Mouse (Mus musculus) ES-Bruce4 (cell line): ENCODE data around the gene Sult1a1. TPM values are rescaled to one million over a fixed set of nuclear protein-coding genes. Genes with fewer than 3 reads are reported as not detected.

Source experiments
- H3K27ac ChIP-seq: 2 replicates; pipeline ENCODE4 v1.5.1; 2012; ENCODE audit warnings: low read length, inconsistent platforms; ENCODE audit not compliant: insufficient read depth
- H3K27me3 ChIP-seq: 2 replicates; pipeline ENCODE4 v1.6.1; 2012; ENCODE audit warnings: mild to moderate bottlenecking, low read length, inconsistent platforms; ENCODE audit not compliant: control insufficient read depth, poor library complexity, insufficient read depth, severe bottlenecking
- H3K36me3 ChIP-seq: 2 replicates; pipeline ENCODE4 v1.6.1; 2012; ENCODE audit warnings: inconsistent platforms, mild to moderate bottlenecking, low read length, moderate library complexity; ENCODE audit not compliant: control insufficient read depth, poor library complexity, insufficient read depth, severe bottlenecking
- H3K4me1 ChIP-seq: one replicate; pipeline ENCODE4 v1.8.1; 2011; ENCODE audit warnings: low read length; ENCODE audit not compliant: control insufficient read depth, insufficient read depth
- H3K4me3 ChIP-seq: 2 replicates; pipeline ENCODE4 v1.5.1; 2011; ENCODE audit warnings: low read depth, mild to moderate bottlenecking, low read length
- H3K9ac ChIP-seq: 2 replicates; pipeline ENCODE4 v1.6.1; 2012; ENCODE audit warnings: low read depth, mild to moderate bottlenecking, inconsistent platforms; ENCODE audit not compliant: poor library complexity, severe bottlenecking
- H3K9me3 ChIP-seq: replicated peaks from 2 replicates; pipeline ENCODE4 v1.6.1; 2012; ENCODE audit warnings: mild to moderate bottlenecking, low read length, inconsistent platforms; ENCODE audit not compliant: control insufficient read depth, poor library complexity, insufficient read depth, severe bottlenecking
- CTCF ChIP-seq: IDR thresholded peaks from one replicate; pipeline ENCODE4 v1.8.1; 2011; ENCODE audit warnings: low read depth, low read length
- EP300 ChIP-seq: IDR thresholded peaks from 2 replicates; pipeline ENCODE4 v1.6.1; 2011; ENCODE audit warnings: low read depth, low read length; ENCODE audit not compliant: insufficient read depth
- POLR2A ChIP-seq: IDR thresholded peaks from one replicate; pipeline ENCODE4 v1.8.1; 2011; ENCODE audit warnings: low read length; ENCODE audit not compliant: insufficient read depth
- polyA plus RNA-seq: library from polyadenylated mRNA; stranded (reverse); fragments of >200 nt; gene quantifications from 2 replicates; pipeline ENCODE4 v1.2.4, GENCODE M21; 2011; ENCODE audit warnings: low read depth; ENCODE audit not compliant: missing spikeins, insufficient read depth, insufficient read length

Gene Sult1a1
- polyA plus RNA-seq: not detected in 2 replicates

DNA sequence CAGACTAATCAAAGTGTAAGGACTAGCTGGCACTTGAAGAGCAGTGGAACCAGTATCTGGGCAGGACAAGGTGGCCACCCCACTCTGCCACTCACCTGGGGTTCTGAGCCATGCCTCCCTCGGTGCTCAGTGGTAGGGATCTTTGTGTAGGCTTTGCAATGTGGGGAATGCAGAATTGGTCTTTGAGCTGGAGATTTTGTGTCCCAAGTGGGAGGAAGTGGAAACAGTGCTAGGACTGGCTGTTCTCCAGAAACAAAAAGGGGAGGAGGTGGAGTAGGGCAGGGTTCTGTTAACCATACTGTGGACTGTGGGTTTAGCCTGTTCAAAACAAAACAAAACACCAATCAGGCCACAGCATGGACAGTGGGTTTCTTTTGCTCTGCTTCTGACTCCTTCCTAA is at the start of gene Sult1a1:
Gene Sult1a1 (minus strand): TSS at position 226 of the 400 bp plus-strand sequence.
- Histone ChIP-seq H3K27ac (no peak within 1 kb of the TSS), H3K27me3 (no peaks in the 10 kb centered on the region), H3K9ac (no peak within 1 kb of the TSS), H3K9me3 (no peaks in the 10 kb centered on the region), H3K4me3 (no peak within 1 kb of the TSS), H3K4me1 (no peaks in the 10 kb centered on the region), H3K36me3 (peaks cover 9% of the 10 kb centered on the region; the same call in 1 of the 2 replicates)
- TF ChIP-seq EP300 (no peak), POLR2A (no peak), CTCF (no peak)

DNA sequence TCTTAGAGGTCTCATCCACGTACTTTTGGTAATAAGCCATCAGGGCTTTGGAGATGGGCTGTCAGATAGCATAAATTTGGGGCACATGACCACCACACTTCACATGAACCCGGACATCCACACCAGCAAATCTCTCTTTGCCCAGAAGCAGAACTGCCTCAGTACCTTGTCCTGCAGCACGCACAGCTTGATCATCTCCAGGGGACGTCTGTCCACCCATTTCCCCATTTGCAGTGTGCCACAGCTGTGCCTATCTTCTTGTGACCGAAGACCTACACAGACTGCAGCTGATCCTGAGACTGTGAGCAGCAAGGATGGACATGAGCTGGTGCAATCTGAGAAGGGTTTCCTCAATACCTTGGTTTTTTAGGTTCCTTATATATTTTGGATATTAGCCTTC is 49.4 kb upstream of the Sult1a1 start:
- H3K27me3 ChIP-seq: no peaks in the 10 kb centered on the region
- H3K4me1 ChIP-seq: no peaks in the 10 kb centered on the region
- TF ChIP-seq CTCF (no peak), EP300 (no peak), POLR2A (no peak)
- H3K9me3 ChIP-seq: no peaks in the 10 kb centered on the region; the same call in 1 of the 2 replicates
- no peak overlapping the region for H3K9ac ChIP-seq
- no peaks in the 10 kb centered on the region for H3K36me3 ChIP-seq
- no peak overlapping the region for H3K27ac ChIP-seq
- no peak overlapping the region for H3K4me3 ChIP-seq

DNA sequence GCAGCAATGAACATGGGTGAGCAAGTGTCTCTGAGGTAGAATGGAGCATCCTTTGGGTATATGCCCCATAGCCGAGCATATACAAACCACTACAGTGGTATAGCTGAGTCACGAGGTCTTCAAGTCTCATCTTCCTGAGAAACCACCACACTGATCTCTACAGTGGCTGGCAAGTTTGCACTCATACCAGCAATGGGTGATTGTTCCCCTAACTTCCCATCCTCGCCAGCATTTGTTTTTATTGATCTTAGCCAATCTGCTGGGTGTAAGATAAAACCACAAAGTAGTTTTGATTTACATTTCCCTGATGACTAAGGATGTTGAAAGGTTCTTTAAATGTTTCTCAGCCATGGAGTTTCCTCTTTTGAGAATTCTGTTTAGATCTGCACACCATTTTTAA is 48.8 kb upstream of the Sult1a1 start:
- TF ChIP-seq CTCF (no peak), EP300 (no peak), POLR2A (no peak)
- Histone ChIP-seq H3K27me3 (no peaks in the 10 kb centered on the region), H3K4me1 (no peaks in the 10 kb centered on the region), H3K4me3 (no peak overlapping the region), H3K9me3 (no peaks in the 10 kb centered on the region; the same call in 1 of the 2 replicates), H3K9ac (no peak overlapping the region), H3K36me3 (no peaks in the 10 kb centered on the region), H3K27ac (no peak overlapping the region)

DNA sequence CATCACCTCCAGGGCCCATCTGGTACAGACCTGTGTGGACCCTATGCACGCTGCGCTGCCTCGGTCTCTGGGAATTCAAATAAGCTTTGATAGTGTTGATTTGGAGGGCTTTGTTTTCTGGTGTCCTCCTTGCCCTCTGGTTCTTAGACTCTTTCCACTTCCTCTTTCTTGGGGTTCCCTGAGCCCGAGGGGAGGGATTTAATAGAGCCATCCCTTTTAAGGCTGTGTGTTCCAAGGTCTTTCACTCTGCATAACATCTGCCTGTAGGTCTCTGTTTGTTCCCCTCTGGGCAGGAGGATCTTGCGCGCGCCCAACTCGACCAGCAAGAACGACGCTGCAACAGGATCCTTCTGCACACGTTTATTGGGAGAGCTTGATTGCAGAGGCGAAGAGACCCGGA is 45.4 kb upstream of the Sult1a1 start:
- Histone ChIP-seq H3K4me1 (no peaks in the 10 kb centered on the region), H3K9ac (no peak overlapping the region), H3K27me3 (no peaks in the 10 kb centered on the region), H3K4me3 (no peak overlapping the region), H3K36me3 (no peaks in the 10 kb centered on the region), H3K27ac (no peak overlapping the region), H3K9me3 (no peaks in the 10 kb centered on the region; the same call in 1 of the 2 replicates)
- TF ChIP-seq EP300: no peak
- TF ChIP-seq POLR2A: no peak
- no peak for TF ChIP-seq CTCF

DNA sequence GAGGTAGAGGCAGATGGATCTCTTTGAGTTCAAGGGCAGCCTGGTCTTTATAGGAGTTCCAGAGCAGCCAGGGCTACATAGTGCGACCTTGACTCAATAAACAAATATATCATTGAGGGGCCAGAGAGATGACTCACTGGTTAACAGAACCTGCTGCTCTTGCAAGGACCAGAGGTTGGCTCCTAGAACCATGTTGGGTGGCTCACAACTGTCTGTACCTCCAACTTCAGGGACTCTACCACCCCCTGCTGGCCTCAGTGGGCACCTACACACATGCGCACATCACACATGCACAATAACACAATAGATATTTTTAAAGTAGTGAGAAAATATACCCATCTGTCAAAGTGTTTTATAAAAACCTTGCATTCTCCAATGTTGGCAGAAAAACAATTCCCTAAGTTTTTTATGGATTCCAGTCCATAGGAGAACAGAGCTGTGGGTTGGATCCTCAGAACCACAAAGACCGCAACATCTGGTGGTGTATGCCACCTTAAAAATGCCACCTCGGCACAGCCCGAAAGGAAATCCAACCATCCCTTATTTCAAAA is 42.6 kb upstream of the Sult1a1 start:
- Histone ChIP-seq H3K27me3 (no peaks in the 10 kb centered on the region), H3K4me3 (no peak overlapping the region), H3K4me1 (no peaks in the 10 kb centered on the region), H3K27ac (no peak overlapping the region), H3K9me3 (no peaks in the 10 kb centered on the region; the same call in 1 of the 2 replicates), H3K9ac (no peak overlapping the region), H3K36me3 (no peaks in the 10 kb centered on the region)
- TF ChIP-seq POLR2A: no peak
- TF ChIP-seq EP300: no peak
- peak; percentile 73 for TF ChIP-seq CTCF

DNA sequence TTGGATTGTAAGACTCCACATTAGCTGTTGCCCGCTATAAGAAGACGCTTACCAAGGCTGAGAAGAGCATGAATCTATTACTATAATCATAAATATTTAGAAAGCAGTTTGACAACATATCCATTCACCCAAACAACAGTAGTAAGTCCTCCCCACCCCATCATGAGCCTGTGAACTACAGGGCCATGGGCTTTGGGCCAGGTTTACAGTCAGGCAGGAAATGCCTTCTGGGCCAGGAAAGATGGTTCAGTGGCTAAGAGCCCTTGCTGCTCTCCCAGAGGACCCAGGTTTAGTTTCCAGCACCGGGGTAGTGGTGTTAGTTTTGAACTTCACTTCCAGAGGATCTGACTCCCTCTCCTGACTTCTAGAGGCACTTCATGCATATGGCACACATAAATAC is 41.3 kb upstream of the Sult1a1 start:
- Histone ChIP-seq H3K4me3 (no peak overlapping the region), H3K9me3 (no peaks in the 10 kb centered on the region; the same call in 1 of the 2 replicates), H3K9ac (no peak overlapping the region), H3K27ac (no peak overlapping the region), H3K36me3 (no peaks in the 10 kb centered on the region), H3K4me1 (no peaks in the 10 kb centered on the region), H3K27me3 (no peaks in the 10 kb centered on the region)
- TF ChIP-seq EP300: no peak
- TF ChIP-seq CTCF: no peak
- no peak for TF ChIP-seq POLR2A
